Mouse (Mus musculus) embryo, embryonic 10.5 days (tissue): ENCODE data around the gene Hoxd1.

ENCODE experiments used
- DNase-seq: peaks from one replicate; pipeline ENCODE4 v3.0.0-alpha.2; 2015; ENCODE audit warnings: low spot score

Gene Hoxd1

GRCm38 (mm10) chr2:74748436-74748995 lies 14.3 kb upstream of the Hoxd1 start:
- DNase-seq: peak; percentile 56

GRCm38 (mm10) chr2:74749337-74750121 lies 13.3 kb upstream of the Hoxd1 start:
- DNase-seq: peak; percentile 92

GRCm38 (mm10) chr2:74750731-74751250 lies 12.0 kb upstream of the Hoxd1 start:
- DNase-seq: peak; percentile 23

- DNase-seq: peak; percentile 20
These were observed 10.9 kb upstream of the Hoxd1 start for GRCm38 (mm10) chr2:74751861-74752260.

GRCm38 (mm10) chr2:74752431-74753174 lies 10.2 kb upstream of the Hoxd1 start:
- DNase-seq: peak; percentile 84

- DNase-seq: no peak
These were observed 9.6 kb upstream of the Hoxd1 start for GRCm38 (mm10) chr2:74753175-74753523.

- no peak for DNase-seq
These were observed 9.1 kb upstream of the Hoxd1 start for GRCm38 (mm10) chr2:74753711-74754110.

- peak; percentile 45 for DNase-seq
These were observed 2.6 kb upstream of the Hoxd1 start for GRCm38 (mm10) chr2:74760146-74760545.

GRCm38 (mm10) chr2:74761941-74762340 lies 839 bp upstream of the Hoxd1 start:
- no peak for DNase-seq

GRCm38 (mm10) chr2:74763245-74763735 lies 510 bp downstream of the Hoxd1 start:
- no peak for DNase-seq

GRCm38 (mm10) chr2:74763976-74764375 lies 1.2 kb downstream of the Hoxd1 start:
- peak; percentile 42 for DNase-seq

GRCm38 (mm10) chr2:74774359-74774758 lies 11.6 kb downstream of the Hoxd1 start:
- DNase-seq: no peak

- DNase-seq: no peak
These were observed 14.9 kb downstream of the Hoxd1 start for GRCm38 (mm10) chr2:74777536-74778275.

- no peak for DNase-seq
These were observed 18.6 kb downstream of the Hoxd1 start for GRCm38 (mm10) chr2:74781386-74781785.

- peak; percentile 19 for DNase-seq
These were observed 32.8 kb downstream of the Hoxd1 start for GRCm38 (mm10) chr2:74795531-74795930.

GRCm38 (mm10) chr2:74808431-74808830 lies 45.7 kb downstream of the Hoxd1 start:
- no peak for DNase-seq
